Mouse (Mus musculus) CH12.LX (cell line): ENCODE measurements at regions not wholly inside any gene's neighbourhood (a gene's known extent, or its start where the extent isn't known, plus 50 kb on each side); places are given as distances from the start of the nearest gene placed in this dataset.
"Not testable (repeated sequence)": the region's sequence is repeated elsewhere in the genome, so short reads cannot be mapped to it uniquely, and the experiment has no call there.

Source experiments
- CHD2 ChIP-seq: IDR thresholded peaks from 2 replicates; pipeline ENCODE4 v1.6.1; 2011; ENCODE audit warnings: low read length, improper control_type of control experiment
- CTCF ChIP-seq, 2 experiments: IDR thresholded peaks in 1 of 2; conservative IDR thresholded peaks in 1 of 2; 2 replicates each; pipeline ENCODE4 v1.5.1; 2011 to 2012; ENCODE audit warnings: low read depth in 2 of 2, low read length in 2 of 2, improper control_type of control experiment in 1 of 2, inconsistent platforms in 1 of 2, mild to moderate bottlenecking in 1 of 2, moderate library complexity in 1 of 2
- E2F4 ChIP-seq: IDR thresholded peaks from 2 replicates; pipeline ENCODE4 v1.6.1; 2011; ENCODE audit warnings: low read depth, low read length, improper control_type of control experiment; ENCODE audit not compliant: insufficient replicate concordance
- GABPA ChIP-seq: IDR thresholded peaks from 2 replicates; pipeline ENCODE4 v1.6.1; 2012; ENCODE audit warnings: low read depth, low read length, improper control_type of control experiment, inconsistent platforms; ENCODE audit not compliant: insufficient replicate concordance
- MAX ChIP-seq: IDR thresholded peaks from 2 replicates; pipeline ENCODE4 v1.6.1; 2011; ENCODE audit warnings: low read length, improper control_type of control experiment
- MAZ ChIP-seq: IDR thresholded peaks from 2 replicates; pipeline ENCODE4 v1.6.1; 2012; ENCODE audit warnings: low read depth, mild to moderate bottlenecking, inconsistent platforms, low read length, improper control_type of control experiment, moderate library complexity
- MEF2A ChIP-seq: IDR thresholded peaks from 2 replicates; pipeline ENCODE4 v1.6.1; 2014; ENCODE audit warnings: low read depth, mild to moderate bottlenecking, inconsistent platforms, low read length, improper control_type of control experiment, borderline replicate concordance
- MYC ChIP-seq: IDR thresholded peaks from 2 replicates; pipeline ENCODE4 v1.6.1; 2011; ENCODE audit warnings: low read depth, mild to moderate bottlenecking, improper control_type of control experiment, low read length
- POLR2A ChIP-seq: IDR thresholded peaks from 2 replicates; pipeline ENCODE4 v1.6.1; 2011; ENCODE audit warnings: low read depth, mild to moderate bottlenecking, improper control_type of control experiment, low read length
- POLR2AphosphoS2 ChIP-seq: IDR thresholded peaks from 2 replicates; pipeline ENCODE4 v1.6.1; 2011; ENCODE audit warnings: low read depth, low read length, improper control_type of control experiment
- TCF12 ChIP-seq: IDR thresholded peaks from 2 replicates; pipeline ENCODE4 v1.6.1; 2014; ENCODE audit warnings: low read depth, mild to moderate bottlenecking, inconsistent platforms, low read length, improper control_type of control experiment
- USF1 ChIP-seq: IDR thresholded peaks from 2 replicates; pipeline ENCODE4 v1.6.1; 2014; ENCODE audit warnings: low read depth, mild to moderate bottlenecking, inconsistent platforms, low read length, improper control_type of control experiment
- ZKSCAN1 ChIP-seq: IDR thresholded peaks from 2 replicates; pipeline ENCODE4 v1.6.1; 2012; ENCODE audit warnings: low read depth, inconsistent platforms, low read length, improper control_type of control experiment, borderline replicate concordance
- ZNF384 ChIP-seq: IDR thresholded peaks from 2 replicates; pipeline ENCODE4 v1.6.1; 2012; ENCODE audit warnings: low read depth, low read length, improper control_type of control experiment, inconsistent platforms

- TF ChIP-seq GABPA; MAX; CTCF (conservative IDR thresholded peaks at IDR 0.05 in 1 of 2, IDR thresholded peaks at IDR 0.05 in 1 of 2; ENCODE audit: low read depth in 2 of 2, low read length in 2 of 2); ZKSCAN1; MEF2A; POLR2AphosphoS2; E2F4; ZNF384; MAZ; TCF12; POLR2A; MYC; CHD2; USF1: not testable (repeated sequence)
Measured at GRCm38 (mm10) chr16:12721368-12721767, 388.1 kb upstream of the Ercc4 start.
